Mouse (Mus musculus): ENCODE results near the gene Tlk2.

Gene Tlk2

GRCm38 (mm10) chr11:105261601-105262351 is 83.2 kb downstream of the Tlk2 start:
- DNase-seq (ENCODE audit: low spot score in 2 of 2), result no peak

- no peak for DNase-seq (ENCODE audit: low spot score in 2 of 2)
These were observed 85.9 kb downstream of the Tlk2 start for GRCm38 (mm10) chr11:105264506-105264905.

- no peak for DNase-seq (ENCODE audit: low spot score in 2 of 2)
These were observed 86.4 kb downstream of the Tlk2 start for GRCm38 (mm10) chr11:105264988-105265387.

- DNase-seq (ENCODE audit: low spot score in 2 of 2), result peak in 1 of 2 experiments; percentile 32
These were observed 91.5 kb downstream of the Tlk2 start for GRCm38 (mm10) chr11:105270155-105270554.

GRCm38 (mm10) chr11:105280456-105280855 is 101.8 kb downstream of the Tlk2 start:
- no peak for DNase-seq (ENCODE audit: low spot score in 2 of 2)

GRCm38 (mm10) chr11:105281291-105281690 is 102.7 kb downstream of the Tlk2 start:
- DNase-seq (ENCODE audit: low spot score in 2 of 2), result no peak

- DNase-seq (ENCODE audit: low spot score in 2 of 2), result no peak
These were observed 103.3 kb downstream of the Tlk2 start for GRCm38 (mm10) chr11:105281763-105282459.

- DNase-seq (ENCODE audit: low spot score in 2 of 2), result no peak
These were observed 103.9 kb downstream of the Tlk2 start for GRCm38 (mm10) chr11:105282460-105282859.

GRCm38 (mm10) chr11:105283016-105283415 is 104.4 kb downstream of the Tlk2 start:
- no peak for DNase-seq (ENCODE audit: low spot score in 2 of 2)

- DNase-seq (ENCODE audit: low spot score in 2 of 2), result no peak
These were observed 107.1 kb downstream of the Tlk2 start for GRCm38 (mm10) chr11:105285720-105286119.

- no peak for DNase-seq (ENCODE audit: low spot score in 2 of 2)
These were observed 110.8 kb downstream of the Tlk2 start for GRCm38 (mm10) chr11:105289403-105289802.

GRCm38 (mm10) chr11:105291681-105292123 is 113.1 kb downstream of the Tlk2 start:
- DNase-seq (ENCODE audit: low spot score in 2 of 2), result no peak

- peak in 1 of 2 experiments; percentile 39 for DNase-seq (ENCODE audit: low spot score in 2 of 2)
These were observed 113.8 kb downstream of the Tlk2 start, which contains the start of gene Mrc2 for GRCm38 (mm10) chr11:105292124-105293071. Gene Mrc2 (plus strand): TSS chr11:105292643.

- no peak for DNase-seq (ENCODE audit: low spot score in 2 of 2)
These were observed 114.5 kb downstream of the Tlk2 start for GRCm38 (mm10) chr11:105293101-105293581.

GRCm38 (mm10) chr11:105293901-105294494 is 115.4 kb downstream of the Tlk2 start:
- no peak for DNase-seq (ENCODE audit: low spot score in 2 of 2)

- no peak for DNase-seq (ENCODE audit: low spot score in 2 of 2)
These were observed 117.5 kb downstream of the Tlk2 start for GRCm38 (mm10) chr11:105296084-105296483.

GRCm38 (mm10) chr11:105310197-105310596 is 131.6 kb downstream of the Tlk2 start:
- DNase-seq (ENCODE audit: low spot score in 2 of 2), result no peak

- DNase-seq (ENCODE audit: low spot score in 2 of 2), result no peak
These were observed 132.8 kb downstream of the Tlk2 start for GRCm38 (mm10) chr11:105311291-105311975.

- DNase-seq (ENCODE audit: low spot score in 2 of 2), result no peak
These were observed 133.8 kb downstream of the Tlk2 start for GRCm38 (mm10) chr11:105312311-105312942.

GRCm38 (mm10) chr11:105312972-105313632 is 134.5 kb downstream of the Tlk2 start:
- DNase-seq (ENCODE audit: low spot score in 2 of 2), result no peak
